Mouse (Mus musculus) brain, embryonic 14.5 days (tissue): ENCODE data around the gene Ubash3b.

Experiments used
- CTCF ChIP-seq: fragments of 200-500 bp; IDR thresholded peaks from 2 replicates; pipeline ENCODE4 v1.5.1; 2012; ENCODE audit warnings: inconsistent platforms, mild to moderate bottlenecking, moderate library complexity, borderline replicate concordance; ENCODE audit not compliant: insufficient read depth, insufficient read length; ENCODE audit errors: extremely low read depth
- POLR2A ChIP-seq: fragments of 200-500 bp; IDR thresholded peaks from 2 replicates; pipeline ENCODE4 v1.6.1; 2012; ENCODE audit warnings: mild to moderate bottlenecking, inconsistent platforms, borderline replicate concordance; ENCODE audit not compliant: poor library complexity, insufficient read depth, insufficient read length, severe bottlenecking; ENCODE audit errors: extremely low read depth

GRCm38 (mm10) chr9:41170026-41170425 is 8.5 kb upstream of the Ubash3b start:
- TF ChIP-seq CTCF (no peak), POLR2A (no peak)
